In genomic region chr7:77294984-77295642, GRCm38 (mm10) we compare ENCODE assay signal across 23 mouse cellular contexts.
DNase-seq lines count a peak whose midpoint lies in the region; ATAC-seq lines count a peak whose summit lies in the region.
"Had no signal": no experiment of that assay in that cellular context is flagged by ENCODE, and none has a peak within 500 bp of the region (broad histone marks: within the 10 kb centered on the region; RNA-seq: fewer than 3 reads in every experiment).

No protein-coding gene starts in this region.

- peaks cover 56% of the 10 kb centered on the region for H3K27me3 ChIP-seq in forebrain, embryonic 10.5 days (ENCODE audit: poor library complexity, severe bottlenecking)
- no peaks in the 10 kb centered on the region for H3K27me3 ChIP-seq in forebrain, embryonic 15.5 days
- no peaks in the 10 kb centered on the region for H3K27me3 ChIP-seq in midbrain, embryonic 15.5 days (replicated peaks)
- no peaks in the 10 kb centered on the region for H3K27me3 ChIP-seq in midbrain, embryonic 16.5 days (ENCODE audit: control insufficient read depth, insufficient read depth, low read depth, low read length)
- no peaks in the 10 kb centered on the region for H3K27me3 ChIP-seq in forebrain, embryonic 16.5 days (replicated peaks; ENCODE audit: control insufficient read depth, insufficient read depth, low read length)
- no peaks in the 10 kb centered on the region for H3K27me3 ChIP-seq in limb, embryonic 10.5 days (ENCODE audit: low read depth, poor library complexity, severe bottlenecking)
- H3K27me3 ChIP-seq: heart, embryonic 13.5 days; kidney, embryonic 15.5 days; limb, embryonic 13.5 days; liver, embryonic 12.5 days had no signal

- no peaks in the 10 kb centered on the region for H3K36me3 ChIP-seq in forebrain, embryonic 10.5 days (replicated peaks)
- no peaks in the 10 kb centered on the region for H3K36me3 ChIP-seq in forebrain, embryonic 15.5 days
- H3K36me3 ChIP-seq in midbrain, embryonic 15.5 days (replicated peaks): no peaks in the 10 kb centered on the region
- no peaks in the 10 kb centered on the region for H3K36me3 ChIP-seq in midbrain, embryonic 16.5 days (ENCODE audit: control insufficient read depth, insufficient read depth, low read length)
- no peaks in the 10 kb centered on the region for H3K36me3 ChIP-seq in forebrain, embryonic 16.5 days (ENCODE audit: control insufficient read depth, insufficient read depth)
- no peaks in the 10 kb centered on the region for H3K36me3 ChIP-seq in limb, embryonic 10.5 days
- H3K36me3 ChIP-seq: heart, embryonic 13.5 days; kidney, embryonic 15.5 days; limb, embryonic 13.5 days; liver, embryonic 12.5 days had no signal

- 9% methylated on average over 5 of the region's 5 CpGs for WGBS in forebrain, embryonic 10.5 days
- 7% methylated on average over 5 of the region's 5 CpGs for WGBS in forebrain, embryonic 15.5 days
- WGBS in midbrain, embryonic 15.5 days: 14% methylated on average over 5 of the region's 5 CpGs
- 11% methylated on average over 5 of the region's 5 CpGs for WGBS in midbrain, embryonic 16.5 days
- 3% methylated on average over 5 of the region's 5 CpGs for WGBS in forebrain, embryonic 16.5 days
- 36% methylated on average over 5 of the region's 5 CpGs for WGBS in limb, embryonic 10.5 days

- no peak overlapping the region for H3K4me2 ChIP-seq in forebrain, embryonic 15.5 days (replicated peaks)
- no peak overlapping the region for H3K4me2 ChIP-seq in midbrain, embryonic 15.5 days
- H3K4me2 ChIP-seq in midbrain, embryonic 16.5 days (ENCODE audit: low read length): no peak overlapping the region
- no peak overlapping the region for H3K4me2 ChIP-seq in forebrain, embryonic 16.5 days (ENCODE audit: low read length)
- H3K4me2 ChIP-seq: heart, embryonic 13.5 days; kidney, embryonic 15.5 days; limb, embryonic 13.5 days; liver, embryonic 12.5 days had no signal

- H3K9ac ChIP-seq in forebrain, embryonic 15.5 days (replicated peaks): no peak overlapping the region
- no peak overlapping the region for H3K9ac ChIP-seq in midbrain, embryonic 15.5 days
- no peak overlapping the region for H3K9ac ChIP-seq in midbrain, embryonic 16.5 days (ENCODE audit: low read depth, low read length)
- no peak overlapping the region for H3K9ac ChIP-seq in forebrain, embryonic 16.5 days (replicated peaks; ENCODE audit: low read depth, low read length)
- H3K9ac ChIP-seq: heart, embryonic 13.5 days; kidney, embryonic 15.5 days; limb, embryonic 13.5 days; liver, embryonic 12.5 days had no signal

- H3K4me3 ChIP-seq in forebrain, embryonic 10.5 days: no peak overlapping the region
- H3K4me3 ChIP-seq in forebrain, embryonic 15.5 days: no peak overlapping the region
- H3K4me3 ChIP-seq in midbrain, embryonic 15.5 days: no peak overlapping the region
- no peak overlapping the region for H3K4me3 ChIP-seq in midbrain, embryonic 16.5 days (ENCODE audit: low read depth, low read length)
- no peak overlapping the region for H3K4me3 ChIP-seq in forebrain, embryonic 16.5 days (replicated peaks; ENCODE audit: low read length)
- no peak overlapping the region for H3K4me3 ChIP-seq in limb, embryonic 10.5 days
- H3K4me3 ChIP-seq: heart, adult 2 months; heart, embryonic 13.5 days; kidney, embryonic 15.5 days; limb, embryonic 13.5 days; liver, embryonic 12.5 days had no signal

- H3K4me1 ChIP-seq in forebrain, embryonic 10.5 days: peaks cover 17% of the 10 kb centered on the region
- H3K4me1 ChIP-seq in forebrain, embryonic 15.5 days: no peaks in the 10 kb centered on the region
- H3K4me1 ChIP-seq in midbrain, embryonic 15.5 days: 0 out of 2 replicates have a peak, but pooled peaks cover 3% of the 10 kb centered on the region
- peaks cover 7% of the 10 kb centered on the region; the same call in 1 of the 2 replicates for H3K4me1 ChIP-seq in midbrain, embryonic 16.5 days (ENCODE audit: control insufficient read depth, insufficient read depth, low read length)
- no peaks in the 10 kb centered on the region for H3K4me1 ChIP-seq in forebrain, embryonic 16.5 days (replicated peaks; ENCODE audit: control insufficient read depth, insufficient read depth, low read length)
- no peaks in the 10 kb centered on the region for H3K4me1 ChIP-seq in limb, embryonic 10.5 days
- H3K4me1 ChIP-seq: heart, embryonic 13.5 days; kidney, embryonic 15.5 days; limb, embryonic 13.5 days; liver, embryonic 12.5 days had no signal

- ATAC-seq in forebrain, embryonic 15.5 days (replicated peaks): no peak
- peak; percentile 52; the same call in 1 of the 2 replicates for ATAC-seq in midbrain, embryonic 15.5 days (replicated peaks)
- ATAC-seq in midbrain, embryonic 16.5 days: no peak
- 0 out of 2 replicates have a peak, but pooled peaks have one; percentile 49 for ATAC-seq in forebrain, embryonic 16.5 days
- ATAC-seq: liver, embryonic 12.5 days had no signal

- no peaks in the 10 kb centered on the region for H3K9me3 ChIP-seq in forebrain, embryonic 10.5 days
- no peaks in the 10 kb centered on the region for H3K9me3 ChIP-seq in forebrain, embryonic 15.5 days
- no peaks in the 10 kb centered on the region for H3K9me3 ChIP-seq in midbrain, embryonic 15.5 days
- no peaks in the 10 kb centered on the region for H3K9me3 ChIP-seq in midbrain, embryonic 16.5 days (replicated peaks; ENCODE audit: control insufficient read depth, low read length, poor library complexity, severe bottlenecking)
- no peaks in the 10 kb centered on the region for H3K9me3 ChIP-seq in forebrain, embryonic 16.5 days (ENCODE audit: control insufficient read depth, low read length)
- H3K9me3 ChIP-seq in limb, embryonic 10.5 days (replicated peaks): no peaks in the 10 kb centered on the region
- H3K9me3 ChIP-seq: heart, embryonic 13.5 days; kidney, embryonic 15.5 days; limb, embryonic 13.5 days; liver, embryonic 12.5 days had no signal

- DNase-seq in forebrain, embryonic 10.5 days (ENCODE audit: extremely low spot score, low spot score): peak; percentile 35
- peak; percentile 26 for DNase-seq in retina, postnatal 1 day
- DNase-seq in limb, embryonic 10.5 days (ENCODE audit: low spot score): no peak
- DNase-seq in spleen, adult 18-20 months: no peak
- DNase-seq: adrenal gland, postnatal 14 days; cerebellum, adult 9-10 months; gastrocnemius, postnatal 36 days; heart, adult 2 months; heart, postnatal 14 days; kidney, adult 11 months; kidney, postnatal 36 days; layer of hippocampus, postnatal 36 days; lung, adult 18-20 months; lung, postnatal 10 days; thymus, adult 2 months had no signal

- no peak overlapping the region for H3K27ac ChIP-seq in forebrain, embryonic 10.5 days
- H3K27ac ChIP-seq in forebrain, embryonic 15.5 days (replicated peaks): no peak overlapping the region
- H3K27ac ChIP-seq in midbrain, embryonic 15.5 days: no peak overlapping the region
- H3K27ac ChIP-seq in midbrain, embryonic 16.5 days (ENCODE audit: low read length): no peak overlapping the region
- no peak overlapping the region for H3K27ac ChIP-seq in forebrain, embryonic 16.5 days (ENCODE audit: low read length)
- no peak overlapping the region for H3K27ac ChIP-seq in limb, embryonic 10.5 days
- H3K27ac ChIP-seq: heart, adult 2 months; heart, embryonic 13.5 days; kidney, embryonic 15.5 days; limb, embryonic 13.5 days; liver, embryonic 12.5 days had no signal

Comparison
In these comparisons a context has a peak if more than half of its experiments do, and no peak if none do; other contexts are left out.
1. ATAC-seq: peak in midbrain, embryonic 15.5 days (single experiment) and forebrain, embryonic 16.5 days (single experiment); none in forebrain, embryonic 15.5 days (single experiment) and midbrain, embryonic 16.5 days (single experiment).
2. DNase-seq: peak in forebrain, embryonic 10.5 days (single experiment) and retina, postnatal 1 day (single experiment); none in limb, embryonic 10.5 days (single experiment) and spleen, adult 18-20 months (0 of 2).